In genomic region chr8:92216176-92216575, GRCm38 (mm10) we compare ENCODE assay signal across 13 mouse cellular contexts.
"Had no signal": no experiment of that assay in that cellular context is flagged by ENCODE, and none has a peak within 500 bp of the region (broad histone marks: within the 10 kb centered on the region; RNA-seq: fewer than 3 reads in every experiment).

No protein-coding gene starts in this region.

- H3K4me2 ChIP-seq: limb, embryonic 15.5 days; liver, embryonic 12.5 days; lung, embryonic 15.5 days; midbrain, embryonic 12.5 days; neural tube, embryonic 13.5 days had no signal

- H3K27ac ChIP-seq: limb, embryonic 15.5 days; liver, embryonic 12.5 days; lung, embryonic 15.5 days; midbrain, embryonic 12.5 days; neural tube, embryonic 13.5 days had no signal

- H3K9ac ChIP-seq: limb, embryonic 15.5 days; liver, embryonic 12.5 days; lung, embryonic 15.5 days; midbrain, embryonic 12.5 days; neural tube, embryonic 13.5 days had no signal

- DNase-seq: kidney, adult 11 months; kidney, adult 9 months; kidney, postnatal 14 days; lung, postnatal 4 days; right cerebral cortex, adult 18-20 months; right cerebral cortex, postnatal 25 days; thymus, postnatal 14 days had no signal

- H3K4me1 ChIP-seq: liver, embryonic 12.5 days; lung, embryonic 15.5 days; midbrain, embryonic 12.5 days; neural tube, embryonic 13.5 days had no signal

- H3K36me3 ChIP-seq: limb, embryonic 15.5 days; liver, embryonic 12.5 days; lung, embryonic 15.5 days; midbrain, embryonic 12.5 days; neural tube, embryonic 13.5 days had no signal

- H3K27me3 ChIP-seq: lung, embryonic 15.5 days had no signal

- H3K4me3 ChIP-seq: limb, embryonic 15.5 days; liver, embryonic 12.5 days; lung, embryonic 15.5 days; midbrain, embryonic 12.5 days; neural tube, embryonic 13.5 days had no signal

- ATAC-seq: liver, embryonic 12.5 days; midbrain, embryonic 16.5 days had no signal

- H3K9me3 ChIP-seq: limb, embryonic 15.5 days; liver, embryonic 12.5 days; lung, embryonic 15.5 days; midbrain, embryonic 12.5 days; neural tube, embryonic 13.5 days had no signal
